Mouse (Mus musculus) cerebellum, adult 11 months (tissue): ENCODE results near the gene Gm9639.
"Not testable (repeated sequence)": the region's sequence is repeated elsewhere in the genome, so short reads cannot be mapped to it uniquely, and the experiment has no call there.

Experiments used
- DNase-seq: peaks from one replicate; pipeline ENCODE4 v3.0.0; 2022

Gm9639 gene

GRCm38 (mm10) chr10:77751254-77751653 lies 43.6 kb downstream of the Gm9639 start, which contains the start of gene Gm9736:
TSS of gene Gm9736 (minus strand) at chr10:77751354.
- DNase-seq = not testable (repeated sequence)

DNA sequence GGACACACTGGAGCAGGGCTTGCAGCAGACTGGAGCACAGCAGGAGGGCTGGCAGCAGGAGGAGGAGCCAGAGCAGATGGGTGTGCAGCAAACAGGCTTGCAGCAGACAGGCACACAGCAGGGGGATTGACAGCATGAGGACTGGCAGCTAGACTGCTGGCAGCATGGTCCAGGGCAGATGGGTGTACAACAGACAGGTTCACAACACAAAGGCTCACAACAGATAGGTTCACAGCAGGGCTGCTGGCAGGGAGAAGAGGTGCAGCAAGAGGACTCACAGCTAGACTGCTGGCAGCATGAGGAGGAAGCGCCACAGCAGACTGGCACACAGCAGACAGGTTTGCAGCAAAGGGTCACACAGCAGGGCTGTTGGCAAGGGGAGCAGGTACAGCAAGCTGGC lies 44.2 kb downstream of the Gm9639 start:
- peak; percentile 12 for DNase-seq
